In the genomic region with DNA sequence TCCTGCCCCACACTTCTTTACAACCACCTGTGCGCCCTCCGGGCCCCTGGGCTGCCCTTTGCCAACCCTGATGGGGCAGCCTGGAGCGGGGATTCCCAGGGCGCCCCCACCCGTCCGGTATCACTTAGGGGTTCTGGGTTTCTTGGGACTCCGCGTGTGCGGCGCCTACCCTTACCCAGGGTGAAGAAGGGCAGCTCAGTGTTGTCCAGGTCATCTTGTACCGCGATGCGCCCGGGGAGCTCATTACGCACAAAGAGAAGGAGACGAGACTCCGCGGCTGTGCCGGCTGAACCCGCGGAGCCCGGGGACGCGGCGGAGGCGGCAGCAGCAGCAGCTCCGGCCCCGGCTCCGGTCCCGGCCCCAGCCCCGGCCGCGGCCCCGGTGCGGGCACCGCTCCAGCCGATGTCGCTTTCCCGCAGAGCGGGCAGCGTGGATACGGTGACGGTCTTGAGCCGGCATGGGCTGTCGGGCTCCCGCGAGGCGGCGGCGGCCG, we compare ENCODE assay signal across 7 mouse cellular contexts. TPM values are rescaled to one million over a fixed set of nuclear protein-coding genes. Genes with fewer than 3 reads are reported as not detected.
A peak's percentile ranks its signal among the peaks of the same experiment; 100 is the strongest.
DNase-seq lines count a peak whose midpoint lies in the region; ATAC-seq and TF ChIP-seq lines count a peak whose summit lies in the region.

No protein-coding gene starts in this region.

- peaks cover 18% of the 10 kb centered on the region for H3K4me1 ChIP-seq in E14TG2a.4 (replicated peaks; ENCODE audit: low read depth, low read length)
- H3K4me1 ChIP-seq in limb, embryonic 13.5 days: peaks cover 21% of the 10 kb centered on the region
- no peaks in the 10 kb centered on the region for H3K4me1 ChIP-seq in neural tube, embryonic 11.5 days (ENCODE audit: control insufficient read depth, insufficient read depth, low read length)

- H3K27ac ChIP-seq in limb, embryonic 13.5 days: no peak overlapping the region
- no peak overlapping the region for H3K27ac ChIP-seq in neural tube, embryonic 11.5 days (ENCODE audit: low read depth, low read length)

- under 1% methylated on average over 39 of the region's 51 CpGs for WGBS in limb, embryonic 13.5 days
- 0% methylated on average over 45 of the region's 51 CpGs for WGBS in neural tube, embryonic 11.5 days

- no peaks in the 10 kb centered on the region for H3K36me3 ChIP-seq in E14TG2a.4 (ENCODE audit: insufficient read depth, low read length)
- H3K36me3 ChIP-seq in limb, embryonic 13.5 days: no peaks in the 10 kb centered on the region
- H3K36me3 ChIP-seq in neural tube, embryonic 11.5 days (ENCODE audit: control insufficient read depth, insufficient read depth, low read length): no peaks in the 10 kb centered on the region

- intact Hi-C loops in heart, postnatal 10 days (cut with DNase I): no loop called here

- H3K9ac ChIP-seq in limb, embryonic 13.5 days: peak overlapping the region; percentile 79
- peak overlapping the region; percentile 82 for H3K9ac ChIP-seq in neural tube, embryonic 11.5 days (ENCODE audit: low read length)

- peak overlapping the region; percentile 98 for H3K4me2 ChIP-seq in limb, embryonic 13.5 days (replicated peaks)
- H3K4me2 ChIP-seq in neural tube, embryonic 11.5 days (ENCODE audit: low read depth): peak overlapping the region; percentile 97

- DNase-seq in ES-CJ7 (ENCODE audit: low read depth, low spot score): peak; percentile 12
- DNase-seq in embryo, embryonic 10 days (ENCODE audit: low spot score): peak; percentile 31
- DNase-seq in heart, postnatal 10 days: peak; percentile 27 to 31
- peak; percentile 57 for DNase-seq in neural tube, embryonic 11.5 days (ENCODE audit: low spot score)

- TF ChIP-seq CTCF in E14TG2a.4 (conservative IDR thresholded peaks at IDR 0.05; ENCODE audit: low read length): no peak

- H3K9me3 ChIP-seq in E14TG2a.4 (ENCODE audit: low read length): no peaks in the 10 kb centered on the region
- no peaks in the 10 kb centered on the region for H3K9me3 ChIP-seq in limb, embryonic 13.5 days
- no peaks in the 10 kb centered on the region for H3K9me3 ChIP-seq in neural tube, embryonic 11.5 days (ENCODE audit: control insufficient read depth, low read length)

- ATAC-seq in limb, embryonic 13.5 days (ENCODE audit: low FRiP score, low read depth): peak; percentile 33
- peak; percentile 64 for ATAC-seq in neural tube, embryonic 11.5 days (ENCODE audit: insufficient read depth, low FRiP score, low TSS enrichment)
- ATAC-seq in inflammation-experienced regulatory T-cells, adult 6 months: no peak

- H3K27me3 ChIP-seq in E14TG2a.4 (ENCODE audit: insufficient read depth, low read length): peaks cover 74% of the 10 kb centered on the region
- H3K27me3 ChIP-seq in limb, embryonic 13.5 days: peaks cover 58% of the 10 kb centered on the region
- peaks cover 20% of the 10 kb centered on the region for H3K27me3 ChIP-seq in neural tube, embryonic 11.5 days (ENCODE audit: control insufficient read depth, insufficient read depth, low read length)

- H3K4me3 ChIP-seq in E14TG2a.4 (replicated peaks; ENCODE audit: low read length): peak overlapping the region; percentile 78
- H3K4me3 ChIP-seq in limb, embryonic 13.5 days: peak overlapping the region; percentile 72
- H3K4me3 ChIP-seq in neural tube, embryonic 11.5 days (ENCODE audit: low read depth, low read length): peak overlapping the region; percentile 73

RNA-seq across cellular contexts. Expression of gene Astn2, which starts 0.7 kb away (rescaled TPM):
- total RNA-seq in heart, postnatal 10 days (2021): 1 to 10 TPM; 2.5 to 3.1 TPM
- 1.1 and 1.9 TPM in 2 replicates for polyA plus RNA-seq in limb, embryonic 13.5 days (2015; fragmentation: Nextera tagmentation; extraction: Ambion mirVana)
- 0.52 and 0.66 TPM in 2 replicates for polyA plus RNA-seq in neural tube, embryonic 11.5 days (2014; fragmentation: Nextera tagmentation; extraction: Ambion mirVana)
- polyA plus RNA-seq in inflammation-experienced regulatory T-cells, adult 6 months (2017; shearing (Covaris generic)): not detected
